Mouse (Mus musculus) brain, embryonic 14.5 days (tissue): ENCODE data around the gene Zfp1. TPM values are rescaled to one million over a fixed set of nuclear protein-coding genes. Genes with fewer than 3 reads are reported as not detected.

ENCODE experiments used
- DNase-seq: peaks from one replicate; pipeline ENCODE4 v3.0.0-alpha.2; 2011; ENCODE audit warnings: low read depth
- CTCF ChIP-seq: fragments of 200-500 bp; IDR thresholded peaks from 2 replicates; pipeline ENCODE4 v1.5.1; 2012; ENCODE audit warnings: inconsistent platforms, mild to moderate bottlenecking, moderate library complexity, borderline replicate concordance; ENCODE audit not compliant: insufficient read depth, insufficient read length; ENCODE audit errors: extremely low read depth
- POLR2A ChIP-seq: fragments of 200-500 bp; IDR thresholded peaks from 2 replicates; pipeline ENCODE4 v1.6.1; 2012; ENCODE audit warnings: mild to moderate bottlenecking, inconsistent platforms, borderline replicate concordance; ENCODE audit not compliant: poor library complexity, insufficient read depth, insufficient read length, severe bottlenecking; ENCODE audit errors: extremely low read depth
- polyA plus RNA-seq: library from polyadenylated mRNA; depleted of rRNA; stranded (reverse); fragments of >200 nt; gene quantifications from 2 replicates; pipeline ENCODE4 v1.2.3, GENCODE M21; 2012; rRNA removed

The Zfp1 gene
- 25.6 and 25.9 TPM in 2 replicates for polyA plus RNA-seq

DNA sequence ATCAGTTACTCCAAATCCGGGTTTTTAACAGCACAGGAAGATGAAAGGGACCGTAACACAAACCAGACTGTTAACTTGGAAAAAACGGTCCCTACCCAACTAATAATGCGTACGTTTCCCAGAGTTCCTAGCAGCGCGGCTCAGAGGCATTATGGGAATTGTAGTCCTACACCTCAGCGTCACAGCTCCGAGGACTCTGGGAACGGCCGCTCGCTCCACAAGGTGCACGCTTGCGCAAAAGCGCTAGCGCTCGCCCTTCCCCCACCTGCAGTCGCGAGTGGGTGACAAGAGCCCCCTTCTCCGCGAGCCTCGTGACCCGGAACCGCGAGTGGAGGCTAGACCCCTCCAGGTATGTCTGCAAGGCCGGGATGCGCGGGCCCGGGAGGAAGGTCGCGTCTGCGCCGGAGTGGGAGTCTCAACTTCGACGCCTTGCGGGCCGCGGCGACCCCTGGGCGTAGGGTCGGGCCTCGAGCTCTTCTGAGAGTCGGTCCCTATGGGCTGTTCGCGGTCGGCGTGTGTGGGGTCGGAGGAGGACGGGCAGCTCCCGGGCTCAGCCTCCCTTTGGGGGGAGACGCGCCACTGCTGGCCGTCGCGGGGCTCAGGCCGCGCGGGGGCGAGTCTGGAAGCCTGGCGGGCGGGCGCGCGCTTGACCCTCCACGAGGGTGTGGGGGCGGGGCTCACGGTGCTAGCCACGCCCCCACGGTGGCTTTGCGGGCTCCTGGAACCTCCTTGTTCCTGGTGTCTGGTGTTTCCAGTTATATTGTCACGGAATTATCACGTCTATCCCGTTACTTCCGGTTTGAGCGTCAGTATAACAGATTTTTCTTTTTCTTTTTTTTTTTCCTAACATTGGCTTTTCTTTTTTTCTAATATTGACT lies at the start of gene Zfp1:
Gene Zfp1 (plus strand): TSS at position 138 of the 878 bp plus-strand sequence.
- TF ChIP-seq POLR2A: peak; percentile 90
- TF ChIP-seq CTCF: no peak
- DNase-seq: peak; percentile 99

DNA sequence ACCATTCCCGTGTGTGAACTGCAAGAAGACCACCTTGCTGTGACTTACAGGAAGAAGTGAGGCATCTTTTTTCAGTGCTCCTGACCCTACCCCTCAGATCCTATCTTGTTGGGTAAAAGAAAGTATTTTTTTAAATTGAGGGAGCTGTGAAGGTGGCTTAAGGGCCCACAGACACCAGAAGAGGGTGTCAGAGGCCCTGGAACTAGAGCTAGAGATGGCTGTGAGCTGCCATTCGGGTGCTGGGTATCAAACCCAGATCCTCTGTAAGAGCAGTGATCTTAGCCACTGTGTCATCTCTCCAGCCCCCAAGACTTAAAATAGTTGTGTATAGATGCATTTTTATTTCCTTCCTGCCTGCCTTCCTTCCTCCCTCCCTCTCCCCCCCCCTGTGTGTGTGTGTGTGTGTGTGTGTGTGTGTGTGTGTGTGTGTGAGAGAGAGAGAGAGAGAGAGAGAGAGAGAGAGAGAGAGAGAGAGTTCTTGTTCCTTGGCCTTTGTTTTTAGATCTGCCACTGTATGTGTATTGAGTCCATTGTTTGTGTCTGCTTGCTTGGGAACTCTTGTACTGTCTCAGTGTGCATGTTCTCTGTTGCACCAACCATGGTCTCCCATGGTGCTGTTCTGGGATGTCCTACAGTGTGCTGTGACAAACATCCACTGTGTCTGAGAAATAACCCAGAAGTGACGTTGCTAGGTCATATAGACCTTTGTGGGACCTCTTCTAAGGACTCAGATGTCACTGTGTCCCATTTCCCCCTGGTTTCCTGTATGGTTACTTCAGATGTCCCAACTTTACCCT lies 49.0 kb upstream of the Zfp1 start:
- no peak for DNase-seq
- TF ChIP-seq POLR2A (no peak), CTCF (no peak)

- DNase-seq: no peak
- TF ChIP-seq POLR2A: no peak
- no peak for TF ChIP-seq CTCF
These were observed 48.2 kb upstream of the Zfp1 start for GRCm38 (mm10) chr8:111594951-111595350.

DNA sequence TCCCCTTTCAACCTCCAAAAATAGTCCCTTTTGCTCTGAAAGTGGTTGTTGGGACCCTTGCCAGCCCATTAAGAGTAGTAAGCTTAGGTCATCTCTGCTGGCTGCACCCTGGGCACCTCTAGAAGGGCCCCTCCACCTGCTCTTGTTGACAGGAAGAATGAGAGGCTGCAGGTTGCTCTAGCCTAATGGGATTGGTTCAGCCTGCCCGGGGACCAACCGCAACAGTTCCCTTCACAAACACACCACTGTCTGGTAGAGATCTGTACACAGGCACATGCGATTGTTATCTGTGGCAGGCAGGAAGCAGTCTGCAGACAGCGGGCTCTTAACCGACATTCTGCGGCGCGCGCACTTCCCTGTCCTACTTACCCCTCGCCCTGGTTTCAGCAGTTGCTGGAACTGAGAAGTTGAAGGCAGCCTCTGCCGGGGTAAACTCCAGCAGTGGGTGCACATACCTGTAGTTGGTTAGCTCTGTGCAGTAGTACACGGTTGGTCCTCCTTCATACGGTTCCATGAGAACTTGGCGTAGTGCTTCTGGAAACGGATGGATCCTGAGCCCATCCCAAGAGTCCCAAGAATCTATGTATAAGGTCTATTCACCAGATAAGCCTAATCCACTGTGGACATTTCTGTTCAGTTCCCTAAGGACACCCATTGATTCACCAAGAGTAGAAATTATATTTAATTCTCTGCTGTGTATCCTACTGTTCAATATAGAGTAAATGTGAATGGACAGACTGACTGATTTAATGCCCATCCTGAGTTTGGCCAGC lies 47.3 kb upstream of the Zfp1 start:
- TF ChIP-seq CTCF: no peak
- no peak for DNase-seq

GRCm38 (mm10) chr8:111596485-111596821 lies 46.7 kb upstream of the Zfp1 start:
- TF ChIP-seq CTCF (no peak), POLR2A (no peak)
- DNase-seq: no peak

DNA sequence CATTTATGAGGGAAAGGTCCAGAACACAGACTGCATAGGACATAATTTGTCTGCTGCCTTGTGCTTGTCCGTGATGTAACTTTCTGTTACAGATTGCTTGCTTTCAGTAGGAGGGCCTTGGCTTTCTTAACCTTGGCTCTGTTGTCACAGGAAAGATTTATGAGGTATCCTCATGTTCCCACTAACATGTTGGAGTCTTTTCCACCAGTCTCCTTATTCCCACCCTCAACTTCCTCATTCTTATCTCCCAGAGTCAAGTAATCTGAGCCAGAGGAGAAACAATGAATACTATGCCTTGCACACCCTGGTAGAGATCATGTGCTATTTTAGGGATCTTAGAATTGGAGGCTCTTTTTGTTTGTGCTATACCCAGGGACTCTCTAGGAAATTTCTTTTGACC lies 45.9 kb upstream of the Zfp1 start:
- TF ChIP-seq POLR2A (no peak), CTCF (no peak)

DNA sequence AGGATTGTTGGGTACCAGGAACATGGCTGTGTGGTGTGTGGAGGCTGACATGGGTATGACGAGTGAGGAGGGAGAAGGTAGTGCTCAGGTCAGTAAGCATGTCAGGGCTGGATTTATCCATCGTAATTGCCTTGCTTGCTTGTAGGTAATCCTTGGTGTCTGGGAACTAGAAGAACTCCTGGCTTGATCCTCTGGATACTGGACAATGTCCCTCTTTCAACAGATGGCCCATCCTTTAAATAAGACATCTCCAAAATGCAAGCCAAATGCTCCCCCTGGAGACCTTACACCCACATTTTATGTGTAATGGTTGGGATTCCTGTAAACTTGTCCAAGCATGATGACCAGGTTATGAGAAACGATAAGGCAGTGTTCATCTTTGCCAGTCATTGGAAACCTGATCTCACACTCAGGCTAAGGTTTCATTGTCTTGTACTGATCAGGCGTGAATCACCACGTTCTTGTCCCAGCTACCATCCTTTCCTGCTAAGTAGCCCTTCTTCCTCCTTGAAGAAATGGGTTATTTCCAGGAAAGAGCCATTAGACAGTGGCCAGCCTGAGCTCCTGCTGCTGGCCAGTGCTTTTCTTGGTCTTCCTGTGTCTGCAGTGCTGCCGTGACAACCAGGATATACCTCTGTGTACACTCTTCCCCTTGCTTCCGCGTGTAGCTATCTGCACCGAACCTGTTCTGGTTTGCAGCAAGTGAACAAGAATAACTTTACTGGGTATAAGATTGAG lies 43.3 kb upstream of the Zfp1 start:
- no peak for DNase-seq
- no peak for TF ChIP-seq CTCF
- no peak for TF ChIP-seq POLR2A

More for the DNA sequence above, 45.9 kb upstream of the Zfp1 start:
- DNase-seq: no peak

GRCm38 (mm10) chr8:111602050-111602449 lies 41.2 kb upstream of the Zfp1 start:
- peak; percentile 58 for DNase-seq
- TF ChIP-seq CTCF: no peak
- no peak for TF ChIP-seq POLR2A

GRCm38 (mm10) chr8:111604986-111605385 lies 38.2 kb upstream of the Zfp1 start:
- TF ChIP-seq POLR2A (no peak), CTCF (no peak)
- no peak for DNase-seq

GRCm38 (mm10) chr8:111606961-111607360 lies 36.2 kb upstream of the Zfp1 start:
- TF ChIP-seq CTCF: no peak
- TF ChIP-seq POLR2A: no peak
- DNase-seq: no peak

GRCm38 (mm10) chr8:111607414-111607813 lies 35.8 kb upstream of the Zfp1 start:
- TF ChIP-seq POLR2A (no peak), CTCF (no peak)
- no peak for DNase-seq

DNA sequence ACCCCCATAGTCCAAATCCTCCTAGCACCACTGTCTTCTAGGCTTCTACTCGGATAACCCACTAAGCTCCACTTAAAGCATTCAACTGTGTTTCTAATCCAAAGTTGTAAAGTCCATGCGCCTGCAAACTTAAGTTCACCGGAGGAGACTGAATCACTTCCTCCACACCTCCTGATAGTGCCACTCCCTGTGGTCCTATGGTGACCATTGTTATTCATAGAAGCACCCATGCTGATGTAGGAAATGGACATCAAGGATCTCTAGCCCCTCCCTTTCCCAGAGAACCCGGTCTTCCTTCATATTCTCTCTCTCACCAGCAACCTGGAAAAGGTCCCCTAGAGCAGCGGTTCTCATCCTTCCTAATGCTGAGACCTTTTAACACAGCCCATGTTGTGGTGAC lies 30.0 kb upstream of the Zfp1 start:
- no peak for DNase-seq
- TF ChIP-seq CTCF (no peak), POLR2A (no peak)
